Mouse (Mus musculus) T-helper 17 cell (primary cell): ENCODE measurements around the gene Rabl6.
"Not testable (repeated sequence)": the region's sequence is repeated elsewhere in the genome, so short reads cannot be mapped to it uniquely, and the experiment has no call there.

Experiments
- in situ Hi-C, 2 experiments: fragments of 300-600 bp; cut with MboI, MseI; formaldehyde crosslinking; loops; 1 replicate in 1 of 2; 2 replicates in 1 of 2; pipeline ENCODE4 v1.15.1; 2025; ENCODE audit warnings: high pct_unique_total_duplicates in 2 of 2

Rabl6 gene

GRCm38 (mm10) chr2:25576028-25576850 is 32.1 kb downstream of the Rabl6 start:
- in situ Hi-C loops = loop anchor here in 1 of 2 experiments (5.0 kb wide), 1 partner anchor 74 kb away; the partner anchor contains the start of genes C8g and Fbxw5

GRCm38 (mm10) chr2:25575432-25576027 is 32.8 kb downstream of the Rabl6 start:
- in situ Hi-C loops = loop anchor here in 1 of 2 experiments (5.0 kb wide), 1 partner anchor 73 kb away; the partner anchor contains the start of genes C8g and Fbxw5

- in situ Hi-C loops = loop anchor here in 1 of 2 experiments (5.0 kb wide), 1 partner anchor 73 kb away; the partner anchor contains the start of genes C8g and Fbxw5
These were observed 33.5 kb downstream of the Rabl6 start, which contains the start of the genes Mamdc4 and Phpt1 for GRCm38 (mm10) chr2:25574579-25575431. Gene Mamdc4 (minus strand): TSS chr2:25574845. Gene Phpt1 (minus strand): TSS chr2:25575224.

GRCm38 (mm10) chr2:25574136-25574535 is 34.2 kb downstream of the Rabl6 start:
- in situ Hi-C loops = no loop called here

GRCm38 (mm10) chr2:25573068-25573467 is 35.3 kb downstream of the Rabl6 start:
- in situ Hi-C loops = no loop called here

GRCm38 (mm10) chr2:25571221-25571620 is 37.1 kb downstream of the Rabl6 start:
- in situ Hi-C loops = no loop called here

- in situ Hi-C loops = no loop called here
These were observed 39.0 kb downstream of the Rabl6 start for GRCm38 (mm10) chr2:25569323-25569722.

- in situ Hi-C loops = no loop called here
These were observed 39.8 kb downstream of the Rabl6 start for GRCm38 (mm10) chr2:25568473-25569019.

GRCm38 (mm10) chr2:25566558-25566957 is 41.8 kb downstream of the Rabl6 start:
- in situ Hi-C loops = no loop called here

GRCm38 (mm10) chr2:25565741-25566140 is 42.6 kb downstream of the Rabl6 start:
- in situ Hi-C loops = no loop called here

GRCm38 (mm10) chr2:25561946-25562345 is 46.4 kb downstream of the Rabl6 start:
- in situ Hi-C loops = no loop called here

- in situ Hi-C loops = no loop called here
These were observed 47.8 kb downstream of the Rabl6 start for GRCm38 (mm10) chr2:25560551-25560950.

GRCm38 (mm10) chr2:25558774-25559173 is 49.5 kb downstream of the Rabl6 start:
- in situ Hi-C loops = no loop called here

GRCm38 (mm10) chr2:25557964-25558360 is 50.4 kb downstream of the Rabl6 start:
- in situ Hi-C loops = no loop called here

GRCm38 (mm10) chr2:25557221-25557963 is 50.9 kb downstream of the Rabl6 start, which contains the start of gene Edf1:
Gene Edf1 (plus strand): TSS chr2:25557847.
- in situ Hi-C loops = no loop called here

- in situ Hi-C loops = no loop called here
These were observed 52.0 kb downstream of the Rabl6 start for GRCm38 (mm10) chr2:25556296-25556695.

- in situ Hi-C loops = not testable (repeated sequence)
These were observed 52.8 kb downstream of the Rabl6 start for GRCm38 (mm10) chr2:25555479-25555878.

- in situ Hi-C loops = not testable (repeated sequence)
These were observed 55.0 kb downstream of the Rabl6 start for GRCm38 (mm10) chr2:25553171-25553786.

GRCm38 (mm10) chr2:25551186-25551585 is 57.1 kb downstream of the Rabl6 start:
- in situ Hi-C loops = no loop called here
